Mouse (Mus musculus): ENCODE results near the gene Wasf3. TPM values are rescaled to one million over a fixed set of nuclear protein-coding genes. Genes with fewer than 3 reads are reported as not detected.

Wasf3 gene
- polyA plus RNA-seq, 1 experiment = 69.2 TPM

DNA sequence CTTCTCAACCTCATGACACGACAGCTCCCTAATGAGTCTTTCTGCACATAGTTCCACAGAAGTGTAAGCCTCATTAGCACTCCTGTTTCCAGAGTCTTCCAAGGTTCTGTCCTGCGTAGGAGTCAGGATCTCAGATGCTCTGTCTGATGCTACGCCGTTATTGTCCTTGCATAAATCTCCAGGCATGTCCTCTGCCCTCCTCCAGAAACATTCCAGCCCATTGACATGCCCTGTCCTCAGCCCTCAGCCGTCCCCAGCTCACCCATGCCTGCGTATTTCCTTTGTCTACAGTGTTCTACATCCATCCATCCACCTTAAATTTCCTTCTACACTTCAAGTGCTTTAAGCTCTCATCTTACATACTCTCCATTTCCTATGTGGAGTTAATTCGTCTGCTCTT lies 32.8 kb upstream of the Wasf3 start:
- 92% methylated on average over 7 of the region's 7 CpGs for WGBS
- TF ChIP-seq CTCF (IDR thresholded peaks at IDR 0.05; ENCODE audit: borderline replicate concordance, insufficient read depth, low read depth, low read length) = no peak
- TF ChIP-seq POLR2A (IDR thresholded peaks at IDR 0.05; ENCODE audit: borderline replicate concordance, insufficient read depth, low read length) = no peak
- no peaks in the 10 kb centered on the region for H3K4me1 ChIP-seq (ENCODE audit: control insufficient read depth, insufficient read depth, low read length)
- no peak for DNase-seq
- no peak overlapping the region for H3K27ac ChIP-seq (ENCODE audit: insufficient read depth, low read length)
- H3K4me3 ChIP-seq (replicated peaks; ENCODE audit: insufficient read depth, low read depth, low read length) = no peak overlapping the region
- H3K27me3 ChIP-seq (ENCODE audit: control insufficient read depth, insufficient read depth, low read length) = no peaks in the 10 kb centered on the region

- no peak for TF ChIP-seq POLR2A (IDR thresholded peaks at IDR 0.05; ENCODE audit: borderline replicate concordance, insufficient read depth, low read length)
- TF ChIP-seq CTCF (IDR thresholded peaks at IDR 0.05; ENCODE audit: borderline replicate concordance, insufficient read depth, low read depth, low read length) = no peak
- H3K27me3 ChIP-seq (ENCODE audit: control insufficient read depth, insufficient read depth, low read length) = no peaks in the 10 kb centered on the region
- no peaks in the 10 kb centered on the region for H3K4me1 ChIP-seq (ENCODE audit: control insufficient read depth, insufficient read depth, low read length)
- DNase-seq = no peak
- H3K4me3 ChIP-seq (replicated peaks; ENCODE audit: insufficient read depth, low read depth, low read length) = no peak overlapping the region
- WGBS = 43% methylated on average over 10 of the region's 10 CpGs
- no peak overlapping the region for H3K27ac ChIP-seq (ENCODE audit: insufficient read depth, low read length)
These were observed 24.4 kb upstream of the Wasf3 start for GRCm38 (mm10) chr5:146360386-146360785.

DNA sequence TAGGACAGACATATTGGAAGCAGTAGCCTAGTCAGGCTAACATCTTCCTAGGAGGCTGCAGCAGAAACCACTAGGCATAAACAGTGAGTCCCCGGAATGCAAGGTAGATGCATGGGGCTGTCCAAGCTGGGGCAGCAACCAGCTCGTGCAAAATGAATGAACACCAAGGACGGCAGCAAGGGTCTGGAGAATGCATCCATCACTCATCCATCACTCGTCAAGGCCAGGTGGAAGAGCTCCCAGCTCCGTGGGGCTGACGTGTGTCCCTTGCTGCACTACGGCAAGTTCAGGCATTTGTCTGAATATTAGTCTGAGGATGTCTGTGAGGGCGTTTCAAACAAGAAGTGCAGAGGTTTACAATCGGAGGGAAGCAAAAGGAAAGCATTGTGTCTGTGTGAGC lies 22.1 kb upstream of the Wasf3 start:
- H3K27ac ChIP-seq (ENCODE audit: insufficient read depth, low read length) = no peak overlapping the region
- no peaks in the 10 kb centered on the region for H3K4me1 ChIP-seq (ENCODE audit: control insufficient read depth, insufficient read depth, low read length)
- H3K27me3 ChIP-seq (ENCODE audit: control insufficient read depth, insufficient read depth, low read length) = no peaks in the 10 kb centered on the region
- WGBS = 87% methylated on average over 9 of the region's 9 CpGs
- TF ChIP-seq CTCF (IDR thresholded peaks at IDR 0.05; ENCODE audit: borderline replicate concordance, insufficient read depth, low read depth, low read length) (no peak), POLR2A (IDR thresholded peaks at IDR 0.05; ENCODE audit: borderline replicate concordance, insufficient read depth, low read length) (no peak)
- no peak overlapping the region for H3K4me3 ChIP-seq (replicated peaks; ENCODE audit: insufficient read depth, low read depth, low read length)
- no peak for DNase-seq

GRCm38 (mm10) chr5:146368356-146368755 lies 16.4 kb upstream of the Wasf3 start:
- DNase-seq = no peak
- WGBS = 37% methylated on average over 2 of the region's 2 CpGs
- no peaks in the 10 kb centered on the region for H3K4me1 ChIP-seq (ENCODE audit: control insufficient read depth, insufficient read depth, low read length)
- TF ChIP-seq CTCF (IDR thresholded peaks at IDR 0.05; ENCODE audit: borderline replicate concordance, insufficient read depth, low read depth, low read length) (no peak), POLR2A (IDR thresholded peaks at IDR 0.05; ENCODE audit: borderline replicate concordance, insufficient read depth, low read length) (no peak)
- no peaks in the 10 kb centered on the region for H3K27me3 ChIP-seq (ENCODE audit: control insufficient read depth, insufficient read depth, low read length)
- H3K27ac ChIP-seq (ENCODE audit: insufficient read depth, low read length) = no peak overlapping the region
- no peak overlapping the region for H3K4me3 ChIP-seq (replicated peaks; ENCODE audit: insufficient read depth, low read depth, low read length)

DNA sequence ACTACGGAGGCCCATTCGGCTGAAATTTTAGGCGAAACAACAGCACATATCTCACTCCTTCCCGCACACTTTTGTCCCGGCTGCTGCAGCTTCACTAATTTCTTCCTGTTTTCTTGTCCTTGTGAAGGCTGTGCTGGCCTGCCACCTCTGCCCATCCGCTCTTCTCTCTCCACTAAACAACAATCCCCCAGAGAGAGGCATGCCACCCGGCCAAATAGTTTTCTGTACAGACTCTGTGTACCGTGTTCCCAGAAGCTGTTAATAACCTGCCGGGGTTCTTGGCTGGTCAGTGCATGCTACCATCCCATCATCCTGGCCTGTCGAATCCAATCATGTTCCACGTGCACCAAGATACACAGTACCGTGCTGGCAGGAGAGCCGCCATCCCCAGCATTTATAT lies 15.8 kb upstream of the Wasf3 start:
- no peak for DNase-seq
- TF ChIP-seq CTCF (IDR thresholded peaks at IDR 0.05; ENCODE audit: borderline replicate concordance, insufficient read depth, low read depth, low read length) (no peak), POLR2A (IDR thresholded peaks at IDR 0.05; ENCODE audit: borderline replicate concordance, insufficient read depth, low read length) (no peak)
- no peaks in the 10 kb centered on the region for H3K4me1 ChIP-seq (ENCODE audit: control insufficient read depth, insufficient read depth, low read length)
- no peak overlapping the region for H3K27ac ChIP-seq (ENCODE audit: insufficient read depth, low read length)
- H3K27me3 ChIP-seq (ENCODE audit: control insufficient read depth, insufficient read depth, low read length) = no peaks in the 10 kb centered on the region
- WGBS = 25% methylated on average over 13 of the region's 13 CpGs
- no peak overlapping the region for H3K4me3 ChIP-seq (replicated peaks; ENCODE audit: insufficient read depth, low read depth, low read length)

GRCm38 (mm10) chr5:146370794-146371193 lies 14.0 kb upstream of the Wasf3 start:
- H3K4me1 ChIP-seq (ENCODE audit: control insufficient read depth, insufficient read depth, low read length) = no peaks in the 10 kb centered on the region
- DNase-seq = no peak
- H3K4me3 ChIP-seq (replicated peaks; ENCODE audit: insufficient read depth, low read depth, low read length) = no peak overlapping the region
- WGBS = 55% methylated on average over 8 of the region's 8 CpGs
- TF ChIP-seq CTCF (IDR thresholded peaks at IDR 0.05; ENCODE audit: borderline replicate concordance, insufficient read depth, low read depth, low read length) (no peak), POLR2A (IDR thresholded peaks at IDR 0.05; ENCODE audit: borderline replicate concordance, insufficient read depth, low read length) (no peak)
- H3K27me3 ChIP-seq (ENCODE audit: control insufficient read depth, insufficient read depth, low read length) = no peaks in the 10 kb centered on the region
- no peak overlapping the region for H3K27ac ChIP-seq (ENCODE audit: insufficient read depth, low read length)

GRCm38 (mm10) chr5:146373238-146373637 lies 11.5 kb upstream of the Wasf3 start:
- H3K4me3 ChIP-seq (replicated peaks; ENCODE audit: insufficient read depth, low read depth, low read length) = no peak overlapping the region
- no peaks in the 10 kb centered on the region for H3K27me3 ChIP-seq (ENCODE audit: control insufficient read depth, insufficient read depth, low read length)
- WGBS = 63% methylated on average over 11 of the region's 11 CpGs
- no peak for DNase-seq
- no peaks in the 10 kb centered on the region for H3K4me1 ChIP-seq (ENCODE audit: control insufficient read depth, insufficient read depth, low read length)
- H3K27ac ChIP-seq (ENCODE audit: insufficient read depth, low read length) = no peak overlapping the region
- TF ChIP-seq POLR2A (IDR thresholded peaks at IDR 0.05; ENCODE audit: borderline replicate concordance, insufficient read depth, low read length) = no peak
- TF ChIP-seq CTCF (IDR thresholded peaks at IDR 0.05; ENCODE audit: borderline replicate concordance, insufficient read depth, low read depth, low read length) = no peak

DNA sequence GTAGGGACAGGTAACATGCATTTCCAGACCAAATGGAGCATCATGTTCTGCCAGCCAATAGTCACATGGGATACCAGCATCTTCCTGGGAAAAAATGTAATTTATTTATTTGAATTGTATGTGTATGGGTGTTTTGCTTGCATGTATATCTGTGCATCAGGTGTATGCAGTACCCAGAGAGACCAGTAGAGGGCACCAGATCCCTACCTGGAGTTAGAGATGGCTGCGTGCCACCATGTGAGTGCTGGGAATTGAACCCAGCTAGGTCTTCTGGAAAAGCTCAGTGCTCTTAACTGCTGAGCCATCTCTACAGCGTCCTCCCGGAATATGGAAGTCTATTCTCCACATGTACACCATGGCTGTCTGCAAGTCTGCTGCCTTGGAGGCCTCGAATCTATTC lies 8.2 kb upstream of the Wasf3 start:
- 82% methylated on average over 4 of the region's 4 CpGs for WGBS
- Histone ChIP-seq H3K4me1 (ENCODE audit: control insufficient read depth, insufficient read depth, low read length) (no peaks in the 10 kb centered on the region), H3K27ac (ENCODE audit: insufficient read depth, low read length) (no peak overlapping the region), H3K27me3 (ENCODE audit: control insufficient read depth, insufficient read depth, low read length) (no peaks in the 10 kb centered on the region), H3K4me3 (replicated peaks; ENCODE audit: insufficient read depth, low read depth, low read length) (no peak overlapping the region)
- no peak for DNase-seq
- peak; percentile 57 for TF ChIP-seq CTCF (IDR thresholded peaks at IDR 0.05; ENCODE audit: borderline replicate concordance, insufficient read depth, low read depth, low read length)
- TF ChIP-seq POLR2A (IDR thresholded peaks at IDR 0.05; ENCODE audit: borderline replicate concordance, insufficient read depth, low read length) = no peak

Measured in cerebellum, adult 2 months (tissue).